Mouse (Mus musculus): ENCODE measurements around the gene Rps6kb2.

- no peak for TF ChIP-seq CTCF (IDR thresholded peaks at IDR 0.05; ENCODE audit: extremely low read depth, insufficient read depth, low read length)
- no peak for TF ChIP-seq POLR2A (IDR thresholded peaks at IDR 0.05; ENCODE audit: extremely low read depth, insufficient read depth, low read length)
Observed at GRCm38 (mm10) chr19:4119716-4120487, 43.3 kb downstream of the Rps6kb2 start.
